Mouse (Mus musculus) left cerebral cortex, adult 9 months (tissue): ENCODE data around the gene Txndc11.
"Not testable (repeated sequence)": the region's sequence is repeated elsewhere in the genome, so short reads cannot be mapped to it uniquely, and the experiment has no call there.

ENCODE experiments used
- DNase-seq, 2 experiments: peaks; one replicate each; pipeline ENCODE4 v3.0.0; 2022; ENCODE audit warnings: low spot score in 2 of 2

Gene Txndc11

DNA sequence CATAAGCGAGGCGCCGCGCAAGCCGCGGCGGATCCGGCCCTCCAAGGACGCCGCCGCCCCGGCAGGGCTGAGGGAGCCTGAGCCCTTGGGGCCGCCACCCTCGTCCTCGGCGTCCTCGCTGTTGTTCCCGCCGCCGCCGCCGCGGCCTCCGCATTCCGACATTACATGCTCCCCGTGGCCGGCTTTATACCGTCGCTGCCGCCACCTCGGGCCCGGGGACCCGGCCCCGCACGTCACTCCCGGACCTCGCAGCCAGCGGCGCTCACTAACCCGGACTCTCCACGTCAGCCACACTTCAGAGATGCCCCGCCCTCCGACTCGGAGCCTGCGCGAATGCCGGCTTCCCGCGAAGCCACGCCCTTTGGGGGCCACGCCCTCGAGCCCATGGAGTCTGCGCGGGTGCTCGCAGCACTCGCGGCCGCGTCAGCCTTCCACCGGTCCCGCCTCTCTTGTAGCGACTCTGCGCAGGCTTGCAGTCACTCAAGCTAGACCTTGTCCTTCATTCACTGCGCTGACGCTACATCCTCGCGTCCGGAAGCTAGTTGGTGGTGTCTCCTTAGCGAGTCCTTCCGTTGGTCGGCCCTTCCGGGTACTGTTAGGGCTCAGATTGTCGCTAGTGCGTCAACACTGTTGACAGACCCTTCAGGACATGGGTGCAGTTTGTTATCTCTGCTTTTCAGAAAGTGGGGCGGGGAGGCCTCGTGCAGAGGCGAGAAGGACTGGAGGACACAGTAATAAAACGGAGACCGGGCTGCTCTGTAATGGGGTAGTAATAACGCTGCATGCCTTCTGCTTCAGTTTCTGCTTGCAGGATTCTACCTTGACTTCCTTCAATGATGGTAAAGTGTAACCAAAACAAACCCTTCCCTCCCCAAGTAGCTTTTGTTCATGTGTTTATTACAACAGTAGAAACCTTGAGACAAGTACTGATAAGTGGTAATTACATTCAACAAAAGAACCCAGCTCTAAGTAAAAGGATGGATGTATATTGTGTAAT is at the start of gene Txndc11:
TSS of gene Txndc11 (minus strand) at position 303 of the 997 bp plus-strand sequence.
- peak; percentile 96 to 99 for DNase-seq

DNA sequence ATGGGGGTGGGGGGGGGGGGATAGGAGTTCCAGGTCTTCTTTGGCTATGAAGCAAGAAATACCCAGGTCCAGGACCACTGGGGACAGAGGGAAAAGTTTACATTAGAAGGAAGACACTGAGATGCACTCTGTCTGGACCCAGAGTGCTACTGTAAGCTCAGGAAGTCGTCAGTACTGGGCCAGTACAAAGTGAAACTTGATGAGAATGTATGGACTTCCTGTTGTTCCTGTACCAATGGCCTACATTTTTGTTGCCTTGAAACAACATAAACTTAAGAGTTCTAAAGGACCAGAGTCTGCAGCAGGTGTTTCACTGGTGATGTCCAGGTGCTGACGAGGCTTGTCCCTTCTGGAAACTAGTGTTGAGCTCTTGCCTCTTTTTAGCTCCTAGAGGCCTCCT is 43.0 kb upstream of the Txndc11 start:
- no peak for DNase-seq

DNA sequence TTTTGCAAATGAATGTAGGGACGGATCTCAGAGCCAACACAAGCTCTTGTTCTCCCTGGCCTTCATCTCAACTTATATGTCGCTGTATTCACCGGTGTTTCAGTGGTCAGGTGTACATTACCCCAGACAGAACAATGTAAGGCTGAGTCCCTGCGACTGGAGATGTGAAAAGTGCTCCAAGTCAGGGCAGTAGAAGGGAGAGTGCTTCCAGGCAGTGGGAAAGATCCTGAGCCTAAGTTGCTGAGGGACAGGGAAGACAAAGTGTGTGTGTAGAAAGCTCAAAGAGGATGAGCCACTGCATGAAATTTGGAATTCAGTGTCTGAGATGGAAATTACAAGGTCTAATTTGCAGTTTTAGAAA is 42.4 kb upstream of the Txndc11 start:
- no peak for DNase-seq

DNA sequence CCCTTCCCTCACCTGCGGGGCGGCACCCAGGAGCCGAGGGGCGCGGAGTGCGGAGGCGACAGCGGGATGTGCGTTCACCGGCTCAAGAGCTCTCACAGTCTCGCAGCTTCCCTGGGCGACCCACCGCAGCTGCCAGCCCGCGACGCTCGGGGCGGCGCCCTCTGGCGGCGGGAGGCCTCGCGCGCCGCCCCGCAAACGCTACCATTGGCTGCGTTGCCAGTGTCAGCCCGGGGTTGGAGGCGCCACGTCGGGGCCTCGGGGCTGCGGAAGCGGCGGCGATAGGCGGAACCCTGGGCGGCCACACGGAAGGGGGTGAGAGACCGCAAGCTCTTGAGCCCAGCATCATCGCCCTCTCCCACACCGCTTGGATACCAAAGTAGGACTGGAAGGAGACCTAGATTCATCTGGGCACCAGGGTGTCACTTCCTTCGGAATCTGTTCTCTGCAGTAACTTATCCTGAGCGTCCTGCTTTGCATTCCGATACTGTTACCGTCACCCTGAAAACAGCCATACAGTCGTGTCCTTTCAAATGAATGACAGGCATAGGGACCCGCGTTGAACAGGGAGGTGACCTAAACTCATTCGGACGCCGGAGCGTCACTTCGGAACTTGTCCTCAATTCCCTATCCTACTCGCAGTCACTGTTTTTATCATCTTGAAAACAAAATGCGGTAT is 41.9 kb upstream of the Txndc11 start, which contains the start of gene Zc3h7a:
TSS of gene Zc3h7a (minus strand) at position 186 of the 676 bp plus-strand sequence.
- peak; percentile 71 to 91 for DNase-seq

DNA sequence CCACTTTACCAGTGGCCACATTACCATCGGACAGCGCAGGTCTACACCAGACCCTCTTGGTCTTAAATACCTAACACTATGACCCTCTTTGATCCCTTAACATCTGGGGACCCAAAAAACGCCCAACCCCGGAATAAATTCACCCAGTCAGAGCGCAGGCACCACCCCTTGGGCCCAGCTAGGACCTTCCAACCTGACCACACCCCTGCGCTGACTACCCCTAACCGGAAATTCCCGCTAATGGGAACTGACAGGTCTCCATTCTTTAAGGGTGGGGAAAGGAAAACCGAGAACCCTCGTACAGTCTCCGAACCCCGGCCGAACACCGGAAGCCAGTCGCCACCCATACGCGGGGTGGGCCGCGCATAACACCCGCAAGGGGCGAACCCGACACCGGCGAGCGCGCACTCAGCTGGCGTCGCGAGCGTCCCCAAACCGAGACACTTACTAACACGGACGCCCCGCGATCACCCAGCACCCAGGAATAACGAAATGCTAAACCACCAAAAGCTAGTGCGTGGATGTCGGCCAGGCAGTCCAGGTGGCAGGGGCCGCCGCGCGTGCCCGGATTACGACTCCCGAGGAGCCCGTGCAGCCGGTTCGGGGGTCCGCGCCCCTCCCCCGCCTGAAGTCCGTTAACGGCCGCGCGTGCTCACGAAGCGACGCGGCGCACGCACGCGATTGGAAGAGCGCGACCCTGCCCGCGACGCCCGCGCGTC is 41.2 kb upstream of the Txndc11 start:
- DNase-seq, result peak; percentile 22 to 32

DNA sequence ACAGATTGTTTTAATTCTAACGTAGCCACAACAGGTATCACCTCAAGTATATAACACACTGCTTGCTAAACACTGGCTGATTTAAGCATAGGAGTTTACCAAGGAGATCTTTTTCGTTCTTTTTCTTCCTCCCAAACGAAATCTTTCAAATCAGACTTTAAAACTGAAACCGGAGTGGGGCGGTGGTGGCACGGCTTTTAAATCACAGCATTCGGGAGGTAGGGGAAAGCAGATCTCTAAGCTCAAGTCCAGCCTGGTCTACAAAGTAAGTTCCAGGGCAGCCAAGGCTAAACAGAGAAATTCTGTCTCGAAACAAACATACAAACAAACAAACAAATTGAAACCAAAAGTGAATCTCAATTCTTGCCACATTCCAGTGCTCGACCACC is 40.6 kb upstream of the Txndc11 start:
- DNase-seq, result no peak

DNA sequence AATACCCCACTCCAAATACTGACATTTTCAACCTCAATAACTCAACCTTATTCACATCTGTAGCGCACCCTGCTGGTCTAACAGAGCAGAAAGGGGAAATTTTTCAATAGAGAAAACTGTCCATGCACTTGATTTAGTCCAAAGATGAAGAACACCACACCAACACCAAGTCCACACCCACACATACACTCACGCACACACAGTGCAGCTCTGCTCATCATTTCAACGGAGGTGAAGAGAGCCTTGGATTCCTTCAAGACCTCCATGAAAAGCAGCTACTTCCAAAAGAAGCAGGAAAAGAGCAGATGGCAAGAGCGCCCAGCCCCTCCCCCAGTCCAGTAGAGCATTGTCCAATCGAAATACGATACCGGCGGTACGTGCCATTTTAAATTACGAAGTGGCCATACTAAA is 40.2 kb upstream of the Txndc11 start:
- DNase-seq, result peak in 1 of 2 experiments; percentile 60

DNA sequence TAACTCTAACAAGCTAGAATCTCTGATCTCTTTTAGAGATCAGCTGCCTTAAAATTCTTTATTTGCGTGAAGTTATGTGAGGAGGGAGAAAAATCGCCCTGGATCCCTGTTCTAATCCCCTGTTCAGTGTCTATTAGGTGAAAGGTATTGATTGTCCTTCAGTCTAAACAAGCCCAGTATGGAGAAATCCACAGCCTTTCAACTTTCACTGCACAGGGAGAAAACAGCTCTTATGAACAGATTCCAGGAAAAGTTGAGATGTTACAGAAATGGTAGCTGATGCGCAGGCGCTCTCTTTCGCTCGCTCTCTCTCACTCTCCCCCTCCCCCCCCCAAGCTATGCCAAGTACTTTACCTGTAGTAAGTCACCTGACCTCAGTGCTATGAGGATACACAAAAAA is 37.2 kb upstream of the Txndc11 start:
- DNase-seq, result no peak

DNA sequence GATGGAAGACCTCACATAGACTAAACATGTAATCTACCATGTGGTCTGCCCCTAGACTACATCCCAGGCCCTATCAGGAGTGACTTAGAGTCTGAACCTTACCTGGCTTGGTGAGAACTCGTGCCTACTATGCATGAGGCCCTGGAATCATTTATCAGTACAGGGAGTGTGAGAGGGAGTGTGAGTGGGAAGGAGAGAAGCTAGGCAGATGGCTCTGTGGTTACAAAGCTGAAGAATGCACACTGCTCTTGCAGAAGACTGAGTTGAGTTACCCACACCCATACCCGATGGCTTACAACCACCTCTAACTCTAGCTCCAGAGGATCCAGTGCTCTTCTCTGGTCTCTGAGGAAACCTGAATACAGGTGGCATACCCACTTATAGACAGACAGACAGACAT is 32.0 kb upstream of the Txndc11 start:
- peak; percentile 26 to 46 for DNase-seq

DNA sequence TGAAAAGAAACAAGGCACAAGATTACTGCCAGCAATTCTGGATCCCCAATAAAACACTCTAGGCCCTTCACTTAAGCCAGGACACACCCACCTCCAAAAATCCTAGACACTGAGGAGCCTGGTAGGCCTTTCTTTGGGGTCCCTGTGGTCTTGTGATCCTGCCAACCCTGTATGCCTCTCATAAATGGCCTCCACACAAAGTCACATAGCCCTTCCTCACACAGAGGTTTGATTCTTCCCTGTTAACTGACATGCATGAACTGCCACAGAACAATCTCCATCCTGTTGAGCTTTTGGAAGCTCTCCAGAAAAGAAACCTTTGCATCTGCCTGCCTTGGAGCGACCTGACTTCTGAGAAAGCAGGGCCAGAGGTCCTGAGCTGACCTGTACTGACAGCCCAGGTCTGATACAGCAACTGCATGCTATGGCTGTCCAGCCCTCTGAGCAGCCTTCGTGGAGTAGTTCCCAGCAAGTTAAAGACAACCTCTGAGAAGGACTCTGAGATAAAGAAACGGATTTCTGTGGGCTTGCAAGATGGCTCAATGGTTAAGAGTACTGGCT is 30.3 kb upstream of the Txndc11 start:
- DNase-seq, result no peak

DNA sequence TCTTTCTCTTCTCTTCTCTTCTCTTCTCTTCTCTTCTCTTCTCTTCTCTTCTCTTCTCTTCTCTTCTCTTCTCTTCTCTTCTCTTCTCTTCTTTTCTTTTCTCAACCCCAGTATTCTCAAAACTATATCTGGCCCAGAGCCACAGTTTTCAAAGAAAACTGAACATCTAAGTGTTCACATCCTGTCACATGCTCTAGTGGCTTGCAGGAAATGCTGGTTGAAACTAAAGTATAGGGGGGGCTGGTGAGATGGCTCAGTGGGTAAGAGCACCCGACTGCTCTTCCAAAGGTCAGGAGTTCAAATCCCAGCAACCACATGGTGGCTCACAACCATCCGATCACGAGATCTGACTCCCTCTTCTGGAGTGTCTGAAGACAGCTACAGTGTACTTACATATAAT is 23.3 kb upstream of the Txndc11 start:
- not testable (repeated sequence) for DNase-seq

DNA sequence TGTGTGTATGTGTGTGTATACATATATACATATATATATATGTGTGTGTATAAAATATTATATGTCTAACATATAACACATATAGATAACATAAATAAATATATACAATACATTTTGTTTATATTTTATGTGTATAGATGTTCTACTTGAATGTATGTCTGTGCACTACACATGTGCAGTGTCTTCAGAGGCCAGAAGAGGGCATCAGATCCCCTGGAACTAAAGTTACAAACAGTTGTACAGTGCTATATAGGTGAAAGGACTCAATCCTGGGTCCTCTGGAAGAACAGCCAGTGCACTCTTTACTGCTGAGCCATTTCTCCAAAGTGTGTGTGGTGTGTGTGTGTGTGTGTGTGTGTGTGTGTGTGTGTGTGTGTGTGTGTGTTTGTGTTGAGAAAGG is 20.1 kb upstream of the Txndc11 start:
- DNase-seq, result no peak

DNA sequence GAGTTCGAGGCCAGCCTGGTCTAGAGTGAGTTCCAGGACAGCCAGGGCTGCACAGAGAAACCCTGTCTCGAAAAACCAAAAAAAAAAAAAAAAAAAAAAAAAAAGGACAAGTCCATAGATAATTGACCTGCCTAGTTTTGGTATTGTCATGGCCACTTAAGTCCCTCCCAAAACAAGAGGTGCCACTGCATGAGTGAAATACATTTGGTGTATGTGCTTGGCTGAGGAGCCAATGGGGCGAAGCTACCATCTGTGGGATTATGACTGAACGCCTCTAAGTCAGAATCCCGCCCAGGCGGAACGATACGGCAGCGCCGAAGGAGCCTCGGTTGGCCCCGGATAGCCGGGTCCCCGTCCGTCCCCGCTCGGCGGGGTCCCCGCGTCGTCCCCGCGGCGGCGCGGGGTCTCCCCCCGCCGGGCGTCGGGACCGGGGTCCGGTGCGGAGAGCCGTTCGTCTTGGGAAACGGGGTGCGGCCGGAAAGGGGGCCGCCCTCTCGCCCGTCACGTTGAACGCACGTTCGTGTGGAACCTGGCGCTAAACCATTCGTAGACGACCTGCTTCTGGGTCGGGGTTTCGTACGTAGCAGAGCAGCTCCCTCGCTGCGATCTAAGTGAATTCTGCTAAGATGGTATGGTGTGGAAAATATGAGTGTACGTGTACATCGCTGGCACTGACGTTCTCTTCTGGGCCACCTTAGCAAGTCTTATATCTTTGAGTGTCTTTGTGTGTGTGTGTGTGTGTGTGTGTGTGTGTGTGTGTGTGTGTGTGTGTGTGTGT is 9.4 kb upstream of the Txndc11 start:
- peak; percentile 97 to 100 for DNase-seq

DNA sequence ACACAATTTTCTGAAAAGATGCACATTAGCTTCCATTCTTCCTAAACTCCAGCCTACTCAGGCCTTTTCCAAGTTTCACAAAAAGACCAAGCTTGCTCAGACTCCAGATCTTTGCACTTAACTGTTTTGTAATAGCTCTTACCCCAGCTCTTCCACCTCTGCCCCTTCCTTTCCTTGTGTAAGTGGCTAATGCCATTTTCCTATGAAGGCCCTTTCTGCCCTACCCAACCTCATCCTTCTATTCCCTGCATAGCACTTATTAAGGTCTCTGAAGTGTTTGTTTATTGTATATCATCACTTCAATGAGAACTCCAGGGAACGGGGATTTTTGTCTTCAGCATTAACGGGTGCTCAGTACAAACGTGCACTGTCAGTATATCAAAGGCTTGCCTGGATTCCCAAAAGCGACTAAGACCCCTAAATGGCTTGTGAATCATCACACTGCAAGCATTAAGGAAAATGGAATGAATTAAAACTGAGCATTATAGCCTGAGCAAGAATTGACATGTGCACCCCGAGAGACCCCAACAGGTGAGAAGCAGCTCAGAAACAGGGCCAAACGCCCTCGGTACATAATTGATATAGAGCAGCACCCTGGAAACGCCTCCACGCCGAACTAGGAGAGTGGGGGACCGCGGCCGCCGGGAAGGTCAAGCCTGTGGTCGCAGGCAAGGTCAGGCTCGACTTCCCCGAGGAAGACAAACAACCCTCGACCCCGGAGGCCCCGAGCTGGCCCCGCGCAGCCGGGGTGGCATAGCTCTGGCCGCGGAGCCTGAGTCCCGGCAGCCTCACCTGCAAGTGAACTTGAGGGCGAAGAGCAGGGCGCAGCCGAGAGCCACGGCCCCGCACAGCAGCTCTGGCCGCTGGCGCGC is 738 bp downstream of the Txndc11 start:
- peak in 1 of 2 experiments; percentile 28 for DNase-seq

DNA sequence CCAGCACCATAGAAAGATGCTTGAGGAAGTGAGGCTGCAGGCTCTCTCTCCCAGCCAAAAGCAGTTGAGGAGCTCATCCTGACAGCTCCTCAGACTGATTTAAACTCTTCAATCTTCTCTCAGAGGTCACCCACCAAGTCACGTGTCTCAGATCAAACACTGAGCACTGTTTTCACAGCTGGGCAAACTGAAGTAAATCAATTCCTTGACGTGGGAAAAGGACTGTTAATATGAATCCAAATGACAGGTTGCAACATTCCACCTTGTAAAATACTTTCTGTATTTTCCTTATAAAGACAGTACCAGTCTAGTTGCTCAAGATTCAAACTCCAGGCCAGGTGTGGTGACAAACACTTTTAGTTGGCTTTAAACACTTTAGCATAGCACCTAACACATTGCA is 1.6 kb downstream of the Txndc11 start:
- DNase-seq, result no peak

DNA sequence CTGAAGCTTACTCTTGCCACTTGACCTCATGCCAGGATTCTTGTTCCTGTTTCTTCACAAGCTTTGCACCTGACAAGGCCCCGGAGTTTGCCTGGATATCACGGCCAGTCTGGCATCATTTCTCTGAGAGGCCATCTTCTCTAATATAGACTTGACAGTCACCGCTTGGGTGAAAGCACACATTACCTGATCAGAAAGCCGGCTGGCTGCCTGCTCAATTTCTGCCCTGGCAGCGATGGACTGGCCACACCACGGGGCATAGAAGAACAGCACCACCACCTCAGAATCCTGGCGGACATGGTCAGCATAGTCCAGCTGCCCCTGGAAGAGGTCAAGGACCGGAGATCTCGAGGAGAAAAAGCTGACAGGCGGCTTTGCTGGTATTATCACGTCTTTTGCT is 6.1 kb downstream of the Txndc11 start:
- no peak for DNase-seq

DNA sequence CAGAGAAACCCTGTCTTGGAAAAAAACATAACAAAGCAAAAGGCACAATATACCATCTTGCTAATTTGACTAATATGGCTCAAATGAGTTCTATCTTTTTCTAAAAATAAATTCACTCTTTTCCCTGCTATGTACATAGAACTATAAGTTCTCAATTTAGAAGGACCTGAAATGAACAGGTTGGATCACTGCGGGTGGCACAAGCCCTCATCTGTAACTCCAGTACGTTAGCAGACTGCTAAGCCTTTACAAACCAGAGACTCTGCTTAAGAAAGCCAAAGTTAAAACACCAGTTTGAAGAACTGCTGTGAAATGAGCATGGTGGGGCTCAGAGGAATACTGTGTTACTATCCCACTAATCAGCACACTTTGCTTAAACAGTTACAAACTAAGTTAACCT is 9.1 kb downstream of the Txndc11 start:
- DNase-seq, result no peak

DNA sequence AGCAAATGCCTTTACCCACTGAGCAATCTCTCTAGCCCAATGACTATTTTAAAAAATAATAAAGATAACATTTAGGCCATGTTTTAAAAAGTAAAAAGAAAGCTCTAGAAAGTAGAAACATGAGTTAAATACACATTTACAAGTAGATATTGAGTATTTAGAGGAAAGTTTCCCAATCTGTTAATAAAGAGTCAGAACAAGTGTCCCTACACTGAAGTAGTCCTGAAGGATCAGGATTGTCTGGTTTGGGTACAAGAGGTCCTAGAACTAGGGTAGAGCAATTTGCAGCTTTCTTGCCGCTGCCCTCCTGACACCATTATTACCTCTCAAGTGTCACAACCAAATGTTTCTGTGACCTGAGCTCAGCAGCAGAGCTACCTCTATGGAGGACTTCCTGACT is 10.3 kb downstream of the Txndc11 start:
- no peak for DNase-seq

DNA sequence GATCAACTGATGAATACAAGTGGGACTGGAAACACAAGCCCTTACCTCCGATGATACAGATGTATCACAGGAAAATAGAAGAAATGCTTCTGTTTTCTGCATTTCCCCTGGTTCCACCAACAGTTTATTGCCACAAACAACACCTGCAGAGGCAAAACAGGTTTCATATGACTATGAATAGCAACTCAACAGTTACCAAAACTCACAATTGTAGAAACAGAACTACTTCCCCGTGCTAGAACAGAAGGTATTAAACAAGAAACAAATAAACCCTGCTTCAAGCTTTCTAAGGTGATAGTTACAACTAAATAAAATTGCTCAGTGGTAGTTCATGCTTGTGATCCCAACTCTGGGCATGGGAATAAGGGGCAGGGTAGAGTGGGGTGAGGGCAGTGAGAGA is 11.8 kb downstream of the Txndc11 start:
- DNase-seq, result no peak

DNA sequence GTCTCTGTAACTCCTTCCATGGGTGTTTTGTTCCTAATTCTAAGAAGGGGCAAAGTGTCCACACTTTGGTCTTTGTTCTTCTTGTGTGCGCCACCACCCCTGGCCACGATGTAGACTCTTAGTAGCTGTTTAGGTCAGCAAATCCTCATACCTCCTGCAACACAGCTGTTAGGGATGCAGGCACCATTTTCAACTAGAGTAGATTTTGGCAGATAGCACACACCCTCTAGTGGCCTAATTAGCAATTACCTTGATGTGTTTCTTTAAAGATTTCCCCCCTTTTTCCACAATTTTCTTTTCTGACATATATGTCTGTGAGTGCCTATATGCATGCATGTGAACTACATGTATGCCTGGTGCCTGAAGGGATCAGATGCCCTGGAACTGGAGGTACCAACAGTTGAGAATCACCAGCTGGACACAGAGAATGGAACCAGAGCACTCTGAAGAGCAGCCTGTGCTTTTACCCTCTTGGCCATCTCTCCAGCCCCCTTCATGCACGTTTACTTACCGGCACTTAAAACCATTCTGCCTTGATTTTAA is 25.2 kb downstream of the Txndc11 start:
- peak in 1 of 2 experiments; percentile 21 for DNase-seq
